Mouse (Mus musculus) brain, embryonic 14.5 days (tissue): ENCODE measurements around the gene Bcl6.

Source experiments
- CTCF ChIP-seq: fragments of 200-500 bp; IDR thresholded peaks from 2 replicates; pipeline ENCODE4 v1.5.1; 2012; ENCODE audit warnings: inconsistent platforms, mild to moderate bottlenecking, moderate library complexity, borderline replicate concordance; ENCODE audit not compliant: insufficient read depth, insufficient read length; ENCODE audit errors: extremely low read depth
- POLR2A ChIP-seq: fragments of 200-500 bp; IDR thresholded peaks from 2 replicates; pipeline ENCODE4 v1.6.1; 2012; ENCODE audit warnings: mild to moderate bottlenecking, inconsistent platforms, borderline replicate concordance; ENCODE audit not compliant: poor library complexity, insufficient read depth, insufficient read length, severe bottlenecking; ENCODE audit errors: extremely low read depth

GRCm38 (mm10) chr16:23986176-23986575 lies 2.5 kb downstream of the Bcl6 start:
- TF ChIP-seq CTCF: no peak
- TF ChIP-seq POLR2A: no peak
